Mouse (Mus musculus) layer of hippocampus, postnatal 14 days (tissue): Measurements from ENCODE around the gene Hist1h2ag. TPM values are rescaled to one million over a fixed set of nuclear protein-coding genes. Genes with fewer than 3 reads are reported as not detected.
"Not testable (repeated sequence)": the region's sequence is repeated elsewhere in the genome, so short reads cannot be mapped to it uniquely, and the experiment has no call there.

Source experiments
- DNase-seq, 2 experiments: peaks; one replicate each; pipeline ENCODE4 v3.0.0; 2021 to 2022; ENCODE audit warnings: low spot score in 2 of 2, mixed read lengths in 1 of 2
- long read RNA-seq, 2 experiments: library from polyadenylated mRNA; stranded (forward); transcript quantifications; one replicate each; pipeline ENCODE4 v2.0.0; 2021
- total RNA-seq, 2 experiments: library from RNA; stranded (reverse); gene quantifications; 2 replicates each; pipeline ENCODE4 v1.2.3; 2021

Gene Hist1h2ag
- total RNA-seq = 10 to 100 TPM; 26.7 to 27.2 TPM
- long read RNA-seq, experiment 1 = 0 reads
- long read RNA-seq, experiment 2, partial matches to known transcripts = 0 of 1 reads
- long read RNA-seq, experiment 2, other reads (novel, unspliced or antisense) = 0 of 1 reads

DNA sequence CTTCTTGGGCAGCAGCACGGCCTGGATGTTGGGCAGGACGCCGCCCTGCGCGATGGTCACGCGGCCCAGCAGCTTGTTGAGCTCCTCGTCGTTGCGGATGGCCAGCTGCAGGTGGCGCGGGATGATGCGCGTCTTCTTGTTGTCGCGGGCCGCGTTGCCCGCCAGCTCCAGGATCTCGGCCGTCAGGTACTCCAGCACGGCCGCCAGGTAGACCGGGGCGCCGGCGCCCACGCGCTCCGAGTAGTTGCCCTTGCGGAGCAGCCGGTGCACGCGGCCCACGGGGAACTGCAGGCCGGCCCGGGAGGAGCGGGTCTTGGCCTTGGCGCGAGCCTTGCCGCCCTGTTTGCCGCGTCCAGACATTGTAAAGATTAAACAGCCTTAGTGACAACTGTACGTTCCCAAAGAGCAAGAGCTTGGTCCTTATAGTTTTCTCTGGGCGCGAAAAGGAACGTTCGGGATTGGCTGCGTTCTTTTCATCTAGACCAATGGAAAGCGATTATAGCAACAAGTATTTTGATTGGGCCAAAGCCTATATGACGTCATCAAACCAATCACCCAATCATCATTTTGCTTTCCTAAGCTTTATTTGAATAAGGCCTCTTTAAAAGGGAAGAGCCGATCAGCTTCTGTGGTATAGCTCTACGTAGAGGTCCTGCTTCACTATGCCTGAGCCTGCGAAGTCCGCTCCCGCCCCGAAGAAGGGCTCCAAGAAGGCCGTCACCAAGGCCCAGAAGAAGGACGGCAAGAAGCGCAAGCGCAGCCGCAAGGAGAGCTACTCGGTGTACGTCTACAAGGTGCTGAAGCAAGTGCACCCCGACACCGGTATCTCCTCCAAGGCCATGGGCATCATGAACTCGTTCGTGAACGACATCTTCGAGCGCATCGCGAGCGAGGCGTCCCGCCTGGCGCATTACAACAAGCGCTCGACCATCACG, at the start of gene Hist1h2ag, which contains the start of gene Hist1h2bj:
TSS of gene Hist1h2ag (minus strand) at position 377 of the 935 bp plus-strand sequence.
TSS of gene Hist1h2bj (plus strand) at position 647 of the 935 bp plus-strand sequence.
- DNase-seq = peak; percentile 83 to 98

DNA sequence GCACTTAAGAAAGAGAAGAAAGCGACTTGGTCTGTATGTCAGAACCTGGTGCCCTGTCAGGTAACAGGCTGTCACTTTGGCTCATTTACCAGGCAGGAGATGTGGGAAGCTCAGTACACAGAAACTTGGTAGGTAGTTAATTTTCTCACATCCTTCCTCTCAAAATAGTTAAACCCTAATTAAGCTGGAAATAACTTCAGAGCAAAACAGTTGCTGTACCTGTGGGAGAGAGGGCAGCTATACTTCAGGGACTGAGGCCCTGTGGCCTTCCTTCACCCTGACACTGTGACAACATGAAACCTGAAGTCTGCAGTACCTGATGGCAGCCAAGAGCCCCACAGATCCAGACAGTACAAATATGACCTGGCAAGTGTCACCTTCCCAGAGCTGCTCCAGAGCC, 41.4 kb upstream of the Hist1h2ag start, which contains the start of gene Vmn1r188:
TSS of gene Vmn1r188 (plus strand) at position 301 of the 400 bp plus-strand sequence.
- DNase-seq = not testable (repeated sequence)

DNA sequence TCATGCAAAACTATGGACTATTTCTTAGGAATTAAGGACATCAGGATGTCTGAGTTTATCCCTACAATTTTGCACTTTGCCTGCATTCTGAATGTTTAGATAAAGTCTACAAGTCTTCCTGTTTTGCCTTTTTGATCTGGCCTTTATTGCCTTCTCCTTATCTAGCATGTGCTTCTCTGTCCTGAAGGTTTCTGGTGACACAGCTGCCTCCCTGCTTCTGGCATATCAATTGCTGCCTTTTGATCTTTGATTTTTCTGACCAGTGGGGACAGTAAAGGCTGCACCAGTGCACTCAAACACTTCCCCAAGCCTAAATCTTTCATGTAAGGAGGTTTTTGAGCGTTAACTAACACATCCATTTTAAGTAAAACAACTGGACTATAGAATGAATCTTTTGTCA, 20.7 kb upstream of the Hist1h2ag start:
- no peak for DNase-seq

DNA sequence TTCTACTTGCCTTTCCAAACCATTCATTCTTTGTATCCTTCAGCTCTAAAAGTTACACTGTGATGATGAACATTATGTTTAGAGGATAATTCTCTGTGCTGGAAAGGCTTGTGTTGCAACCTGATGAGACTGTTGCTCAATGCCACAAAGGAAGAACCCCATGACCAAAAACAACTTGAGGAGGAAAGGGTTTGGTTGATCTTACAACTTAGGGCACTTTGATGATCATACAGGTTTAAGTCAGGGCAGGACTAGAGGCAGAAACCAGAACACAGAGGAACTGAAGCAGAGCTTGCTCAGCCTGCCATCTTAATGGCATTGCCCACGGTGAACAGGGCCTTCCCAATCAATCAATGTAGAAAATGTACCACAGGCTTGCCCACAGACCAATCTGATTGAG, 18.7 kb upstream of the Hist1h2ag start:
- no peak for DNase-seq

DNA sequence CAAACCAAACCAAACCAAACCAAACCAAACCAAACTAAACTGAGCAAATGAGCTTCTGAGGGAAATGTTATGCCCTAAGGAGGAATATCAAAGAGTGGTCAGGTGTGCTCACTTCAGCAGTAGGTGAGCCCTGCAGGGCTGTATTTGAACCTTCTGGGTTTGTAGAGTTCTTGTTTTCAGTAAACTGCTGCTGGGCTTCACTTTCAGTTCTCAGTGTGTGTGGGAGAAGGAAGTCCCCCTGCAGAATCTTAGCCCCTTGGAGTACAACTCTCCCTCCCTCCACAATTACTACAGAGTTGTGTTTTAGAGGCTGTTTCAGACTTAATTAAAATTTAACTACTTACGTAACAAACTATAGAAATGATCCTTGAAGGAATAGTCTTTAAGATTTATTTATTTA, 11.0 kb upstream of the Hist1h2ag start:
- no peak for DNase-seq

DNA sequence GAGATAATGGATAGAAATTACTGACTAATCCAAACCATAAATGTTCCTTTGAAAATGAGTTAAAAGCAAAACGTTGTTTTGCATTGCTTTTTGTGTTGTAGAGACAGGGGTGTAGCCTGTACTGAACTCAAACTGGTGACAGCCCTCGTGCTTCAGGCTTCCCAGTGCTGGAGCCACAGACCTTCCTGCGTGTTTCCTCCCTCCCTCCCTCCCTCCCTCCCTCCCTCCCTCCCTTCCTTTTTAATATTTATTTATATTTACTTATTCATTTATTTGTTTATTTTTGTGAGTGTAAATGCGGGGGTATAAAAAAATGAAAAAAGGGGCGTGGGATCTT, 8.7 kb upstream of the Hist1h2ag start:
- no peak for DNase-seq

DNA sequence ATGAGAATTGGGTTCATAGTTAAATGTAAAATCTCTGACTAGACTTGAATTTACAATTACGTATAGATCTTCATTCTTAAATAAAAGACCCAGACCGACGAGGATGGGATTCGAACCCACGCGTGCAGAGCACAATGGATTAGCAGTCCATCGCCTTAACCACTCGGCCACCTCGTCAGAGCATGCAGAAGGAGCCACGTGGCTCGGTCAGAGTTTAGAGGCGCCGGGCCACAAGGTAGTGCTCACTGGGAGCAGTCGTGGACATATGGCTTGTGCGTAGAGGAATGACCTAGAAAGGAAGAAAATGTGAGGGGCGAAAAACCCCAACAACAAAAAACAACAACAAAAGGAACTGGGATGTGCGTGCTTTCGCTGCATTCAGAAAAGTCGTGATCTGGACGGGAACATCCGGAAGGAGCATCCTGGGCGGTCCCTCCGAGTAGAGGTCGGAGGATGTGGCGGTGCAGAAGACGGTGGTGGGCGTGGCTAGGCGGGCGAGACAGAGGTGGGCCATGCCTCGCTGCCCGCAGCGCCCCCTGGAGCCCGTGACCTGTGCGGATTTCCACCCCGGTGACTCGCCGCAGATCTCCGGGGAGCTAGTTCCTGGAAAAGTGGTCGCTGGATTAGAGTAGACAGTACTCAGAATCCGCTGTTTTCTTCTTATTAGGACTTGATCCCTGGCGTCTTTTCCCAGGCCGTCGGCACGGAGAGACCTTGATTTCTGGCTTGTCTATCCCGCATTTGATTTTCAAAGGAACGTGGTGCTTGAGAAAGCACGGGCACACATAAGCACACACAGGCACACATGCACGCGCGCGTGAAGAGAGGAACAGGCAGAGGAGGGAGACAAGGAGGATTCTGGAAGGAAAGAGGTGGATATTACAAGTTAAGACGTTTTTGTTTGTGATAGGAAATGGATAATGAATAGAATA, 8.1 kb upstream of the Hist1h2ag start:
- peak; percentile 90 to 93 for DNase-seq

DNA sequence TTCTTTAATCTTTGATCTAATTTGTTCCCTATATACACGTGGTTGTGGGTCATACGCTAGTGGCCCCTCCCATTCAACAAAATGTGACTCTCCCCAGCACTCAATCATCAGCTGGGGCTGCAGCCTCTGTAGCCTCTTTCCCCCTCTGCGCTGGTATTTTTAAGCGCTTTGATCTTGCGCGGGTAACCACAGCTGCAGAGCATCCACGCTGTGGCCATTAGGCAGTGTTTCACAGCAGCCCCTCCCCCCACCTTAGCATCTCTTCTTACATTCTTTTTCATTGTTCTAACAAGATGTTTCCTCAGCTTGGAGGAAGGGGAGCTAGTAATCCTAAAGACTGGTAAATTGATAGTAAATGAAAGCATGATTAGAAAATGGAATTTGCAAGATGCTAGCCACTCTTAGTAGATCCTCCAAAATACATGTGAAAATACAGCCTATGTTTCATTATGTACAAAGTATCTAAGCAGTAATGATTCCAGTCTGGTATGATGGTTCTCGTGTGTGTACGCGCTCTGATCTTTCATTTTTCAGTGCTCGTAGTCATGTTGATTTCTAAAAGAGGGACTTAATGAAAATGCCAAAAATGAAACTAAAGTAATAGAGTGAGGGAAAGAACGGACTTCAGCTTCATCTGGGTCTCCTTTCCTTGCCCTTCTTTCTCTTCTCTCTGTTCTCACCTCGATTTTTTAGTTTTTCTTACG, 7.1 kb upstream of the Hist1h2ag start:
- peak in 1 of 2 experiments; percentile 18 for DNase-seq

DNA sequence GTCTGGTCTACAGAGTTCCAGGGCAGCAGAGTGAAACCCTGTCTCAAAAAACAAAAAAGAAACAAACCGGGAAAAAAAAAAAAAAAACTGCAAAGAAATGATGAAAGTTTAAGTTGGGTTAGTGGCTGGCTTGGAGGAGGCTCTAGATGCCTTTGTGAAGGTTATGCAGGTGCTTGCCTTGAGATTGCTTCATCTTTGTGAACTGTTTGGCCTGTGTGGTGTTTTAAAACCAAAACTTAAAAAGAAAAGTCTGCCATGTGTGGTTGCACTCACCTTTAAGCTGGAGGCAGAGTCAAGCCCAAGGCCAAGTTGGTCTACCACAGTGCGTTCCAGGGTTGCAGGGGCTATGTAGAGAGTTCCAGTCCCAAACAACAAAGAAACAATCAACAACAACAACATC, 6.3 kb upstream of the Hist1h2ag start:
- DNase-seq = no peak

DNA sequence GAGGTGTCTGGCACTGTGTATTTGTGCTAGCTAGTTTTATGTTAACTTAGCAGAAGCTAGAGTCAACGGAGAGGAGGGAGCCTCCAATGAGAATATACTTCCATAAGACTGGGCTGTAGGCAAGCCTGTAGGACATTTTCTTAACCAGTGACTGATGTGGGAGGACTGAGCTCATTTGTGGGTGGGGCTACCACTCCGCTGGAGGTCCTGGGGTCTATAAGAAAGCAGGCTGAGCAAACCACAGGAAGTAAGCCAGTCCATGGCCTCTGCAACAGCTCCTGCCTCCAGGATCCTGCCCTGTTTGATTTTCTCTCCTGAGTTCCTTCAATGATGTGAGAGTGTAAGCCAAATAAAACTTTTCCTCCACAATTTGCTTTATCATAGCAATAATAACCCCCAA, 2.6 kb upstream of the Hist1h2ag start:
- no peak for DNase-seq

DNA sequence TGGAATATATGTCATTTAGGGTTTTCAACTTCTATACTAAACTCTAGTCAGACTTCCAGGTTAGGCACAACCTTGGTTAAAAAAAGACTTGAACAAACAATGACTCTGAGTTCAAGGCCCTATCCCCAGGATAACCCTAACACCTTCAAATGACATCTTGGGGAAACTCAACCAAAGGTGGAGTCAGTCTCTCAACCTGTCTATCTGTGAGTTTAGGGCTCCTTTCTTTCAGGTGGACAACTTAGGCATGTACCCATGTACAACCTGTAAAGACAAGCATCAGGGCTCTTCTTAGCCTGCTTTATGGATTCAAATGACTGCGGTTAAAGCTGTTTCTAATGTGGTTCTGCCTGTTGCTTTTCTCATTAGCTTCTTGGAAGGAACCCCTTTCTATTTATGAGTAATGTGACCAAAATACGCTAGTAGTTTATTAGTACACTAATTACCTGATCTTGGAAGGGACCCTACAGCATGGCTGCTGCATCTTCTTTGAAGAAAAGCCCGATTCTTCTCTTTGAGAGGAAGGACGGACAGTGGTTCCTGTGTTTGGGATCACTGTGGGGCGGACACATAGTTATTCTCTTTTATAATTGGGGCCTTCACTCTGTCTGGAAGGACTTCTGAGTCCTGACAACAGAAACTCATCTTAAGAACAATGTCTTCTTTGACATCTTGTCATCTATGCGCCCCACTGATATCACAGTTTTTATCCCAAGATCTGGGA, 1.9 kb upstream of the Hist1h2ag start:
- DNase-seq = no peak

DNA sequence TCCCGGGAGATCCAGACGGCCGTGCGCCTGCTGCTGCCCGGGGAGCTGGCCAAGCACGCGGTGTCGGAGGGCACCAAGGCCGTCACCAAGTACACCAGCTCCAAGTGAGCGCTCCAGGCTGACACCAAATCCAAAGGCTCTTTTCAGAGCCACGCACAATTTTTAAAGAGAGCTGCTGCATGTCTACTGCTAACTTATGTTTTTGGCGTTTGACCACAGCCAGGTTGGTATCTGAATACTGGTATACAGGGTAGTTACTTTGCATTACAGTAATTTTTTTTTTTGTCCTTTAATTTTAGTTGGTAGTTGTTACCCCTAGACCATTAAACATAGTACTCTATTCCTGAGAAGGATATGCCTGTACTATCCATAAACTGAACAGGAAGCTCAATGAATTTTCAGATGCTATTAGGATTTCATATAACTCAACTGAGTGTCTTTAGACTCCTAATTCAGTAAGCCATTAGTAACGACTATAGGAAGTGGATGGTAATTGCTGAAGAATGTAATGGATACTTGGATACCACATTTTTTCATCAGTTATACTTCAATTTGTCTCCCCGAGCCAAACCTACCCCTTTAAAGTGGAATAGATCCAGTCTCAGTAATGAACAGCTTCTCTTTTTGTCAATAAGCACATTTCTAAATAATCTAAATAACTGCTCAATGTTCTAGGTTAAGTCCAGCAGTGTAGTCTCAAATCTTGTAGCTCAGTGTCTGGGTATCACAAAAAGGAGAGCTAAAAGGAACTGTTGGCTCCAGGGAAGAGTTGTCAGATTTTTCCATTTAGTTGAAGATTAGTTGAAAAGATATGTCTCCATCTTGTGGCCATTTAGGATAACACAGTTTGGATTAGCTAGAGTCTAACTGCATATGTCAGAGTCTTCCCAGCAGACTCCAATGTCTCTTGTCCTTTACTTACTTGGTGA, 1.0 kb upstream of the Hist1h2ag start:
- DNase-seq = peak in 1 of 2 experiments; percentile 76

DNA sequence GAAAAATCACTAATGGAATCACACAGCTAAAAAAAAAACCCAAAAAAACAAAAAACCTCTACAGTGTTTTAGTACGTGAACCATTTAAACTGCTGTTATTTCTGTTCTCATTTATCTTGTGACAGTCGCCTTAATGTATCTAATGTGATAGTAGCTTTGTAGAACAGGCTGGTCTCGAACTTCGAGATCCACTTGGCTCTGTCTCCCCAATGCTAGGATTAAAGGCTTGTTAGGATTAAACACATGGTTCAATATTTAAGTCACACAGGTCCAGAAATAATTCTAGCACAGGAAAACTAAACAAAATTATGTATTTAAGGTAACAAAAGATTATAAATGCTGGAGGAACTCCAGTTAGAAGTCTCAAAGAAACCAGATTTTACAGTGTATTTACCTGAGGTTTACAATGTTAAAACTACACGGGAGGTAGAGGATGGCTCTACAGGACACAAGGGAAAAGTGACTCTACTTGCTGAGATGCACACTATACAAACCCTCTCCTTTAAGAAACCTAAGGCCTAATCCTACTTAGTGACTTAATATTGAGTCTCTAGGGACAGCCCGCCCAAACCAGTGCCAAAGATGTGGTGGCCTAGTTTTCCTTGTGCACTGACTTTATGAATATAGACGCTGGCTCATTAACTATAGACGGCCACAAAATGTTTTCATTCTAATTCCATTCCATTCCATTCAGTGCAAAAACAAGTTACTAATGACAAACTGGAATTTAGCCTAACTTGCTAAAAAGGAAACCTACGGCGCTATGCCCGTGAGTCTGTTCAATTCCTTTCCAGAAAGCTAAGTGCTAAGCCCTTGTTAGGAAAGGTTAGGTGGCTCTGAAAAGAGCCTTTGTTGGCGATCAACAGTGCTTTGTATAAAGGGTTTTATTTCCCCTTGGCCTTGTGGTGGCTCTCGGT, 835 bp downstream of the Hist1h2ag start:
- no peak for DNase-seq

DNA sequence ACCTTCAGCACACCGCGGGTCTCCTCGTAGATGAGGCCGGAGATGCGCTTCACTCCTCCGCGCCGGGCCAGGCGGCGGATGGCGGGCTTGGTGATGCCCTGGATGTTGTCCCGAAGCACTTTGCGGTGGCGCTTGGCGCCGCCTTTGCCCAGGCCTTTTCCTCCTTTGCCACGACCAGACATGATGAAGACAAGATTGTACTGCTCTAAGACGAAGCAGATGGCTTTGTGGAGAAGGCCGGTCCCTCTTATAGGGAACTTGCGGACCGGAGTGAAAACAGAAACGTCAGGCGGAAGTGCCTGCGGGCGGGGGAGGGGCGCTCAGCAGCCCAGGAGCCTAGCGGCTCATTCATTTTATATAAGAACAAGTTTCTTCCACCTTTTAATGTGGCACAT, 1.6 kb downstream of the Hist1h2ag start, which contains the start of gene Hist1h4i:
TSS of gene Hist1h4i (minus strand) at position 221 of the 395 bp plus-strand sequence.
- DNase-seq = peak; percentile 97

DNA sequence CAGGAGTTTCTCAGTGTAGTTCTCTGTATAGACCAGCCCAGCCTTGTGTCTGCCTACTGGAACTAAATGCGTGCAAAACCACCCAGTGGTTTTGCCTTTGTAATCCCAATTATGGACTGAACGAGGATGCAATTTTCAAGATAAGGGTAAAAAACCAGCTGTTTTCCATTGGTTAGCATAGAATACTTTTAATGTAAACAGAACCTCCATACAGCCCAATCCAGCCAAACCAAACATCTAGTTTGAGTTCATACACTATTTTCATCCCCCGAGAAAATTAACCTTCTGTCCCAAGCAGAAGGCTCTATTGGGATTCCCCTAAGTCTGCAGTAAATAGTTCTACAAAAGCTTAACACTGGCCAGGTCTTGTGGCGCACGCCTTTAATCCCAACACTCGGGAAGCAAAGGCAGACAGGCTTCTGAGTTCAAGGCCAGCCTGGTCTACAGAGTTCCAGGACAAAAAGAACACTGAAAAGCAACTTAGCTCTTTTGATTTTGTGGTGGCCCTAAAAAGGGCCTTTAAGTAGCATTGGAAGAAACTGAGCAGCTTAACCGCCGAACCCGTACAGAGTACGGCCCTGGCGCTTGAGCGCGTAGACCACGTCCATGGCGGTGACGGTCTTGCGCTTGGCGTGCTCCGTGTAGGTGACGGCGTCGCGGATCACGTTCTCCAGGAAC, 2.1 kb downstream of the Hist1h2ag start:
- no peak for DNase-seq

DNA sequence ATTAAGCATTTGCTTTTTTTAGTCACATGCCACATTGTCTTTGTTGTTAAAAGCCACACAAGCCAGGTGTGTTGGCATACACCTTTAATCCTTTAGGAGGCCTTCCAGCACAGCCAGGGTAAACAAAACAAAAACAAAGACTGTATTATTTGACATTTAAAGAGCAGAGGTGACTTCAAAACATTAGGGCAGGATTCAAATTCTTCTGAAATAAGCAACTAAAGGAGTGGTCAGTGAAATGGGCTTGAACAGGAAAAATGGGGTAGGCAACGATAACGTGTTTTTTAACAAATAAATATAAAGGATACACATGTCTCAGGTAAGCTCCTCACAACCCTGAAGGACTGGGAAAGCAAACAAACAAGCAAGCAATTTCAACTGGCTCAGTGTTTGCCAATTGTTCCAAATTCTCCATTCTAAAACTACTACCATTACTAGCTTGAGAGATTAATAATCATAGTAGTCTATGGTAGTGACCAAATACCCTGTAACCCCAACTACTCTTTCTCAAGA, 2.7 kb downstream of the Hist1h2ag start:
- DNase-seq = no peak

DNA sequence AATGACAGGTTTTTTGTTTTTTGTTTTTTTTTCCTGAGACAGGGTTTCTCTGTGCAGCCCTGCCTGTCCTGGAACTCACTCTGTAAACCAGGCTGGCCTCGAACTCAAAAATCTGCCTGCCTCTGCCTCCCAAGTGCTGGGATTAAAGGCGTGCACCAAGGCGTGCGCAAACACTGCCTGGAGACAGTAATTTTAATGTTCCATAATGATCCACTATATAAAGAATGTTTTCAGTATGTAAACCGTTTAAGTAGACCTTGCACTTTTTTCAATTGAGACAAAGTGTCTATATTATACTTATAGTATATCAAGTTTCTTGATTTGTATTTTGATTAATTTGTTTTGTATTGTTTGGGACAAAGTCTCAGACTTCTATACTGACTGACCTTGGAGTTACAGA, 3.4 kb downstream of the Hist1h2ag start:
- no peak for DNase-seq
